Mouse (Mus musculus) liver, embryonic 11.5 days (tissue): ENCODE measurements around the gene Rybp. TPM values are rescaled to one million over a fixed set of nuclear protein-coding genes. Genes with fewer than 3 reads are reported as not detected.

Experiments used
- ATAC-seq: fragments of 200-750 bp; cut with Nextera tagmentation; replicated peaks from 2 replicates; pipeline ENCODE4 v1.8.0; 2017; ENCODE audit warnings: moderate number of reproducible peaks, mild to moderate bottlenecking, moderate TSS enrichment, moderate library complexity; ENCODE audit not compliant: low FRiP score
- DNase-seq: peaks from one replicate; pipeline ENCODE4 v3.0.0-alpha.2; 2017; ENCODE audit warnings: low spot score
- H3K27ac ChIP-seq: fragments of 300-500 bp; sonication (generic); 2 replicates; pipeline ENCODE4 v1.5.1; 2014; ENCODE audit warnings: mild to moderate bottlenecking, low read depth, low read length, control low read depth
- H3K27me3 ChIP-seq: fragments of 300-500 bp; sonication (generic); replicated peaks from 2 replicates; pipeline ENCODE4 v1.6.1; 2014; ENCODE audit warnings: low read length, mixed read lengths; ENCODE audit not compliant: control insufficient read depth, insufficient read depth
- H3K36me3 ChIP-seq: fragments of 300-500 bp; sonication (generic); 2 replicates; pipeline ENCODE4 v1.6.1; 2014; ENCODE audit warnings: mild to moderate bottlenecking, low read length, moderate library complexity, mixed read lengths; ENCODE audit not compliant: control insufficient read depth, insufficient read depth
- H3K4me1 ChIP-seq: fragments of 300-500 bp; sonication (generic); replicated peaks from 2 replicates; pipeline ENCODE4 v1.6.1; 2014; ENCODE audit warnings: low read length, mixed read lengths; ENCODE audit not compliant: control insufficient read depth, insufficient read depth
- H3K4me2 ChIP-seq: fragments of 300-500 bp; sonication (generic); 2 replicates; pipeline ENCODE4 v1.6.1; 2014; ENCODE audit warnings: mild to moderate bottlenecking, control low read depth, moderate library complexity
- H3K4me3 ChIP-seq: fragments of 300-500 bp; sonication (generic); 2 replicates; pipeline ENCODE4 v1.5.1; 2014; ENCODE audit warnings: low read depth, low read length, control low read depth
- H3K9ac ChIP-seq: fragments of 300-500 bp; sonication (generic); 2 replicates; pipeline ENCODE4 v1.6.1; 2014; ENCODE audit warnings: low read depth, low read length, control low read depth
- H3K9me3 ChIP-seq: fragments of 300-500 bp; sonication (generic); 2 replicates; pipeline ENCODE4 v1.6.1; 2016; ENCODE audit warnings: low read length, inconsistent platforms, mixed read lengths; ENCODE audit not compliant: control insufficient read depth
- WGBS: fragments of 180-500 bp; shearing (Covaris S2); extraction: QIAGEN DNeasy Blood & Tissue Kit; methylation state at CpG from one replicate; pipeline ENCODE4 v1.1.7; 2014; 5-methylcytosine and 5-hydroxymethylcytosine counted together
- polyA plus RNA-seq: library from polyadenylated mRNA; unstranded; fragments of >200 nt; fragmentation: Nextera tagmentation; extraction: Ambion mirVana; gene quantifications from 2 replicates; pipeline ENCODE4 v1.2.1, GENCODE M21; 2014

Rybp gene
- polyA plus RNA-seq, 1 experiment from 2014 or later: 11.2 TPM

GRCm38 (mm10) chr6:100254671-100255070 is 32.6 kb downstream of the Rybp start:
- H3K27me3 ChIP-seq: no peaks in the 10 kb centered on the region
- no peaks in the 10 kb centered on the region for H3K9me3 ChIP-seq
- no peak overlapping the region for H3K27ac ChIP-seq
- no peak overlapping the region for H3K4me3 ChIP-seq
- no peaks in the 10 kb centered on the region for H3K36me3 ChIP-seq
- no peak overlapping the region for H3K4me2 ChIP-seq
- no peak overlapping the region for H3K9ac ChIP-seq
- H3K4me1 ChIP-seq: peaks cover 4% of the 10 kb centered on the region; the same call in 1 of the 2 replicates
- no peak for ATAC-seq
- WGBS: 83% methylated on average over 1 of the region's 1 CpGs
- DNase-seq: no peak

- no peaks in the 10 kb centered on the region for H3K9me3 ChIP-seq
- no peak overlapping the region for H3K27ac ChIP-seq
- no peak overlapping the region for H3K9ac ChIP-seq
- ATAC-seq (no peak), DNase-seq (no peak)
- no peaks in the 10 kb centered on the region for H3K27me3 ChIP-seq
- H3K4me2 ChIP-seq: no peak overlapping the region
- H3K4me1 ChIP-seq: no peaks in the 10 kb centered on the region
- no peaks in the 10 kb centered on the region for H3K36me3 ChIP-seq
- WGBS: 83% methylated on average over 3 of the region's 3 CpGs
- no peak overlapping the region for H3K4me3 ChIP-seq
Observed at GRCm38 (mm10) chr6:100244474-100244873, 42.8 kb downstream of the Rybp start.

- Histone ChIP-seq H3K4me3 (no peak overlapping the region), H3K27ac (no peak overlapping the region), H3K9ac (no peak overlapping the region), H3K4me2 (no peak overlapping the region), H3K36me3 (no peaks in the 10 kb centered on the region), H3K9me3 (no peaks in the 10 kb centered on the region), H3K27me3 (no peaks in the 10 kb centered on the region), H3K4me1 (peaks cover 28% of the 10 kb centered on the region)
- ATAC-seq: peak; percentile 74
- no peak for DNase-seq
Observed at GRCm38 (mm10) chr6:100235036-100235435, 52.2 kb downstream of the Rybp start.

DNA sequence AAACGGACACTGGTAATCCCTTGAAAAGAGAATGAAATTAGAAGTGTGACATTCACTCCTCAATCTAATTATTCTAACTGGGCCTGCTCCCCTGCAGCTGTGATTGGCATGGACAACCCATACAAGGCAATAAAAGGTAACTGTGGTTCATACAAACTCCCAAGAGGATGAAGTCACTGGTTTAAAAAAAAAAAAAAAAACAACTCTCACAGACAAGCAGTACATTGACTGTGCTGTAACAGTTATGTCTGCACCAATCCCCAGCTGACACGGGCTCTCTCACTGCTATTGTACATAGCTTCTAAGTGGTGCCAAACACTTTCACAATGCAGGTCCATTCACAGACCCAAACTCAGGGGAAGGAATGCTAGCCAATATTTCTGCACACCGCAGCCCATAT is 53.8 kb downstream of the Rybp start:
- DNase-seq: no peak
- H3K36me3 ChIP-seq: no peaks in the 10 kb centered on the region
- ATAC-seq: no peak
- H3K27me3 ChIP-seq: no peaks in the 10 kb centered on the region
- H3K4me3 ChIP-seq: no peak overlapping the region
- peaks cover 28% of the 10 kb centered on the region for H3K4me1 ChIP-seq
- H3K9ac ChIP-seq: no peak overlapping the region
- no peak overlapping the region for H3K4me2 ChIP-seq
- H3K9me3 ChIP-seq: no peaks in the 10 kb centered on the region
- H3K27ac ChIP-seq: no peak overlapping the region
- 84% methylated on average over 3 of the region's 3 CpGs for WGBS

- ATAC-seq: no peak
- Histone ChIP-seq H3K9ac (no peak overlapping the region), H3K4me2 (no peak overlapping the region), H3K27ac (no peak overlapping the region), H3K4me3 (no peak overlapping the region), H3K4me1 (peaks cover 28% of the 10 kb centered on the region), H3K27me3 (no peaks in the 10 kb centered on the region), H3K36me3 (no peaks in the 10 kb centered on the region), H3K9me3 (no peaks in the 10 kb centered on the region)
- no peak for DNase-seq
- 65% methylated on average over 4 of the region's 4 CpGs for WGBS
Observed at GRCm38 (mm10) chr6:100233061-100233460, 54.2 kb downstream of the Rybp start.

DNA sequence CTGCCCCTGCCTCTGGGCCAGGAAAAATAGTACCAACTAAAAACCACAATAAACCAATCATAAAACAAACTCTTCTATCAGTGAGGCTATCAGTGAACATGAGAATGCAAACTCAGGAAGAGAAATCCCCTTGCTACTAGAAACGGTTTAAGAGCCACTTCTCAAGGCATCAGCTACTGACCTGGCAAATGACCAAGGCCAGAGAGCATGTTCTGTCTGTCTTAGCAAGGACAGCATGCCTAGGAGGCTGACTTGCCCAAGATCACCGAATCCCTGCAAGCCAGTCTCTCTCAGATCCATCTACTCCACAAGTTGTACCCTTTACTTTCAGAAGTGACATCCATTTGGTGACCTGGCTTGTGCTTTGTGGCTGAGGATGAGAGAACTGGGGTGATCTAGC is 61.1 kb downstream of the Rybp start:
- H3K4me1 ChIP-seq: no peaks in the 10 kb centered on the region
- H3K9me3 ChIP-seq: no peaks in the 10 kb centered on the region
- H3K27ac ChIP-seq: no peak overlapping the region
- no peaks in the 10 kb centered on the region for H3K27me3 ChIP-seq
- peaks cover 3% of the 10 kb centered on the region; the same call in 1 of the 2 replicates for H3K36me3 ChIP-seq
- WGBS: 70% methylated on average over 2 of the region's 2 CpGs
- H3K4me3 ChIP-seq: no peak overlapping the region
- H3K9ac ChIP-seq: no peak overlapping the region
- no peak for ATAC-seq
- DNase-seq: no peak
- H3K4me2 ChIP-seq: no peak overlapping the region

- peaks cover 9% of the 10 kb centered on the region for H3K4me1 ChIP-seq
- H3K4me2 ChIP-seq: no peak overlapping the region
- no peak overlapping the region for H3K27ac ChIP-seq
- H3K36me3 ChIP-seq: peaks cover 3% of the 10 kb centered on the region; the same call in 1 of the 2 replicates
- no peaks in the 10 kb centered on the region for H3K9me3 ChIP-seq
- H3K27me3 ChIP-seq: no peaks in the 10 kb centered on the region
- ATAC-seq: no peak
- H3K9ac ChIP-seq: no peak overlapping the region
- 86% methylated on average over 6 of the region's 6 CpGs for WGBS
- DNase-seq: no peak
- H3K4me3 ChIP-seq: no peak overlapping the region
Observed at GRCm38 (mm10) chr6:100223932-100224331, 63.4 kb downstream of the Rybp start.

DNA sequence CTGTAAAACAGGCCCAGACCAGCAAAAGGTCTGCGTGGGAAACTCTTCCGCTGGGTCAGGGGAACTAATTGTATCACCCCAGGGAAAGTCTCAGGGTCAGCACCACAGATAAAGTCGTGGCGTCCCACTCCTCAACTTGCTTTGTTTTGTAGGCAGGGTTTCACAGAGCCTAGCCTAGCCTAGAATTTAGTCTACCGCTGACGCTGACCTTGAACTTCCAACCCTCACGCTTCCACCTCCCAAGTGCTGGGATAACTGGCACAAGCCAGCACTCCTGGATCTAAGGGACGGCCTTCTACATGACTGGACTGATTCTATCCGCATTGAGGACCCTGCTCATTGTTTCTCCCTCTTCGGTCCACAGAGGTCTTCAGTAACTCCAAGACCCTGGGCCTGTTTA is 63.9 kb downstream of the Rybp start:
- Histone ChIP-seq H3K4me2 (no peak overlapping the region), H3K4me1 (peaks cover 13% of the 10 kb centered on the region), H3K9me3 (no peaks in the 10 kb centered on the region), H3K4me3 (no peak overlapping the region), H3K36me3 (peaks cover 3% of the 10 kb centered on the region; the same call in 1 of the 2 replicates), H3K27ac (no peak overlapping the region), H3K9ac (no peak overlapping the region), H3K27me3 (no peaks in the 10 kb centered on the region)
- no peak for DNase-seq
- no peak for ATAC-seq
- WGBS: 82% methylated on average over 10 of the region's 10 CpGs

GRCm38 (mm10) chr6:100222927-100223326 is 64.4 kb downstream of the Rybp start:
- H3K27ac ChIP-seq: no peak overlapping the region
- no peaks in the 10 kb centered on the region for H3K27me3 ChIP-seq
- H3K9me3 ChIP-seq: no peaks in the 10 kb centered on the region
- no peak overlapping the region for H3K9ac ChIP-seq
- 85% methylated on average over 5 of the region's 5 CpGs for WGBS
- H3K4me1 ChIP-seq: peaks cover 13% of the 10 kb centered on the region
- H3K4me2 ChIP-seq: no peak overlapping the region
- no peak for ATAC-seq
- no peak for DNase-seq
- peaks cover 3% of the 10 kb centered on the region; the same call in 1 of the 2 replicates for H3K36me3 ChIP-seq
- H3K4me3 ChIP-seq: no peak overlapping the region
